Mouse (Mus musculus): ENCODE data around the gene Atg4c.

GRCm38 (mm10) chr4:99266843-99267445, 73.2 kb downstream of the Atg4c start:
- TF ChIP-seq CTCF (IDR thresholded peaks at IDR 0.05; ENCODE audit: low read depth) (no peak), EP300 (IDR thresholded peaks at IDR 0.05; ENCODE audit: low read depth) (no peak)
